Mouse (Mus musculus) urinary bladder, postnatal 10 days (tissue): ENCODE data around the gene Lifr.

Experiments used
- DNase-seq: peaks from one replicate; pipeline ENCODE4 v3.0.0; 2022; ENCODE audit warnings: low spot score

Gene Lifr

DNA sequence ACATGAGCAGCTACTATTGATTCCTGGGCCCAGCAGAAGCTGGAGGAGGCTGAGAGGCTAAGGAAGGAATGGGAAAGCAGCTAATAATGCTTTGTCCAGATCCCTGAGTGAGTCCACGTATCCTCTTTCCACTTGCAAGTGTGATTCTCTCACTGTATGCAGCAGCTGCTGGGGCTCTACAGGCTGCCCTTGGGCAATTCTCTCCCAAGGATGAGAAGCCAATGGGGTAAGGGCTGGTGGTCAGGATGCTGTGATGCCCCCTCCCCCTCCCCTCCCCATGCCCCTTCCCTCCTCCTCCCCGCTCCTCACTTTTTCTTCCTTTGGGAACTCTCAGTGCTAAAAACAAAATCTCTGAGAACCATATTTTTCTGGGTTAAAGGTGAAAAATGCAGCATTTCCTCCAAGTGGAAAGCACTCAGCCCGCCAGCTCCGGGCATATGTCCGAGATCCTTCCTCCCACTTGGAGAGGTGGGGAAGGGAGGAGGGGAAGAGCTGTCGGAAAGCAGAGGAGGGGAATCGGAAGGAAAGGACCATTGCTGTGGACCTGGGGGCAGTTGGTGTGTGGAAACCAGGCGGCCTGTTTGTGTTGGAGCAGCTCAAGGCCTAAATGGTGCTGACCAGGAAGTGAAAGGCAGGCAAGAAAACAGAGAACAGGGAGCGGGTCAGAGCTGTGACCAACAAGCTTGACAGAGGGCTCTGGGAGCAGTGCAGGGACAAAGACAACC is 113.4 kb downstream of the Lifr start:
- no peak for DNase-seq

- DNase-seq: no peak
These were observed 114.5 kb downstream of the Lifr start for GRCm38 (mm10) chr15:7204917-7205316.

- DNase-seq: no peak
These were observed 115.7 kb downstream of the Lifr start for GRCm38 (mm10) chr15:7206110-7206509.

- DNase-seq: no peak
These were observed 116.9 kb downstream of the Lifr start for GRCm38 (mm10) chr15:7207292-7207691.

GRCm38 (mm10) chr15:7208180-7208579 is 117.8 kb downstream of the Lifr start:
- no peak for DNase-seq

GRCm38 (mm10) chr15:7213683-7214082 is 123.3 kb downstream of the Lifr start:
- DNase-seq: no peak

DNA sequence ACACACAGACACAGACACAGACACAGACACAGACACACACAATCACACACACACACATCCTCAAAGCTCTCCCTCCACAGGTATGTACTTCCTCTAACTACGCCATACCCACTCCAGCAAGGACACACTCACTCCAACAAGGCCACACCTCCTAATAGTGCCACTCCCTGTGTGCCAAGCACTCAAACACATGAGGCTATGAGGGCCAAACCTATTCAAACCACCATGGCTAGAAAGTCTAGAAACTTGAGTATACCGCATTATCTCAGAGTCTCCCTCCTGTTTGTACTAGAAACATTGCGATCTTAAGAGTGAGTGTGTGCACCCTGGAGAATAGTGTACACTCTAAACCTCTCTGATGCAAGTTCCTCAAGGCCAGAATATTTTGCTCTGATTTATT is 125.4 kb downstream of the Lifr start:
- DNase-seq: no peak

GRCm38 (mm10) chr15:7216581-7217272 is 126.3 kb downstream of the Lifr start:
- DNase-seq: no peak

DNA sequence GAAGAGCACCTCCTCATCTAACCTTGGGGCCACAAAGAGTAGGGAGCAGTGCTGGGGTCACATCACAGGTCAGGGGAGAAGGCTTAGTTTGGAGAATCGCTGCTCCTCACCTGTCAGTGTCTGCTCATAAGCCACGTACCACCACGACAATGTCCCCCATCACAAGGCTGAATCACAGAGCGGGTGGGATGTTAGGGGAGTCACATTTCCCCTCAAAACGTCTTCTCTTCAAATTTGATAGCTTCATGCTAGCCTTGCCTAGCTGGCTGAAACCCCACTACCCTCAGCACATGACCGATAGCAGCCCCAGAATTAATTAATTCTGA is 126.8 kb downstream of the Lifr start:
- DNase-seq: no peak

GRCm38 (mm10) chr15:7222809-7223208 is 132.4 kb downstream of the Lifr start:
- DNase-seq: no peak

DNA sequence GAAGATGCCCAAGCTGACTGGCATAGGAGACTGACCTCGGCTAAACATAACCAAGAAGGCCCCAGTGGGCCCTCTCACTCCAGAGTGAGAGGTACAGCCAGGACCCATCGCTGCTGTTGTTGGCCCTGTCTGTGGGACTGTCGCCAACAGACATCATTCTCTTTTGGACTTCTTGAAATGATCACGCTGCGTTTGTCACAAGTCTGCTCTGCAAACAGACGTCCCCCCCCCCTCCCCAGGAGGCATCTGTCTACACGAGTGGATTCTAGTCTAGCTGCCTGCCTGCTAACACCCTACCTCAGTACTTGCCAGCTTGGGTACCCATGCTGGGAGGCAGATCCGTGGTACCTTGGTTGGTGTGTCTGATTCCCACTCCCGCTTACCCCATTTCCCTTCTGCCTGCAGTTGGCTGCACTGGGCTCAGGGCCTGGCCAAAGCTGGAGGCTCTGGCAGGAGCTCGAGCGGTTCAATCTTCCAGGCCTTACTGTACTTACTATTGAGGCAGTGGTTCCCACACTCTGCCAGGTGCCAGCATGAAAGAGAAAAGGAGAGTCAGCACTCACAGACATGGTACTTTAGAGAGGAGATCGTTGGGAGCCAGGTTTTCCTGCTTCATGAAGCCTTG is 133.8 kb downstream of the Lifr start:
- DNase-seq: no peak

DNA sequence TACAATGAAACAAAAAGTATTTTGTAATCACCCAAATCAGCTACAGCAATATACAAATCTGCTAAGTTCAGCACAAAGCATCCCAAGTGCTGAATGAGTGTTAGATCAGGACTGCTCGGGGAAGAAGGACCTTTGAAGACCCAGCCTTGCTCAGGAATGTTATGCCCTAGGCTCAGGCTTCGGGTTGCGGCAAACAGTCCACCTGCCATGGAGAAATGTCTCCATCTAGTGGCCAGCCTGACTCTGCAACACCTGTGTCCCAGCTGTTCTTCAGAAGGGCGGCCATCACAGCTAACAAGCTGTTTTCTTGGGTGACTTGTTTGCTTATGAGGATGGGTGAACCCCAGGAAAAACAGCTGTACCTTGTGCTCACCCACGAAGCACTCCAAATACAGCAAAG is 135.8 kb downstream of the Lifr start:
- DNase-seq: peak; percentile 34

DNA sequence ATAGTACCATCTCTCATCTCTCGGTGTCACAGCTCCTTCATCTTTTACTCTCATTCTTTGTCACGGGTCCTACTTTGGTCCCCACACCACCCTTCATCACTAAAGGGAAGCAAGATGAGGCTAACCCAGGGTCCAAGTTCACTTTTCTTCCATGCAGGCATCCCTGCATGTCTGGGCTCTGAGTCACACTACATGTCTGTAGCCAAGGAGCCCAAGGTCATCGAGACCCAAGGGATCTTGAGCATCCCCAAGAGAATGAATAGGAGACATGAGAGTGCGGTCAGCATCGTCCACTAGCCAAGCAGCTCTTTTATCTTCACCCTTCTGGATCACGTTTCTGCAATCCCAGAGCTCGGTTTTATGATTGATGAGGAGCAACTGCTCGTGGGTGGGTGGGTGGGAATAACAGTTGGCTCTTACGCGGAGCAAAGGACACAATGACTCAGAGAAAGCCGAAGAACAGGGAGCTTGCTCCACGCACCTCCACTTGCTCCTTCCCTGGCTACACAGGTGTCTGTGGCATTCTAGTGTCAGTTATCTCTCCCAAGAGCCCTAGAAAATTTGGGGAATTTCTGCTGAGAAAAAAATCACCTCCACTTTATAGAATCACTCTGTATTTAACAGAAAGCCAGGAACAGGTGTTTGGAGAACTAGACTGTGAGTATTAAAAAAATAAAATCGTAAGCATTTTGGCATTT is 143.1 kb downstream of the Lifr start:
- DNase-seq: no peak

GRCm38 (mm10) chr15:7239904-7240303 is 149.5 kb downstream of the Lifr start:
- DNase-seq: no peak

DNA sequence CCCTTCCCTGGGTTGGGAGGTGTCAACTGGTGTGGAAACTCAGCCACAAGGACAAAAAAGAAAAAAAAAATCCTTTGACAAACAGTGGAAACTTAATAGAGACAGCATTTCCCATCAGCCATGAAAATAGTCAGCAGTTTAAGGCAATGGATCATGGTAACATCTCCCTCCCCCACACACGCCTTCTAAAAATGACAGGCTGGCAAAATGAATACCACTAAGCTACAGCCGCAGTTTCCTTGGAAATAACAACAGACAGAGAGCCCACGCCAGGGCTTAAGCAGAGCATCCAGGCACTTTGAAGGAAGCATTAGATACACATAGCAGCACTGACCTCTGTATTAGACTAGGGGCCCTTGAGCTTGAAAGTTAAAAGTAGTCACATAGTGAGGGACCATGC is 150.5 kb downstream of the Lifr start:
- no peak for DNase-seq

DNA sequence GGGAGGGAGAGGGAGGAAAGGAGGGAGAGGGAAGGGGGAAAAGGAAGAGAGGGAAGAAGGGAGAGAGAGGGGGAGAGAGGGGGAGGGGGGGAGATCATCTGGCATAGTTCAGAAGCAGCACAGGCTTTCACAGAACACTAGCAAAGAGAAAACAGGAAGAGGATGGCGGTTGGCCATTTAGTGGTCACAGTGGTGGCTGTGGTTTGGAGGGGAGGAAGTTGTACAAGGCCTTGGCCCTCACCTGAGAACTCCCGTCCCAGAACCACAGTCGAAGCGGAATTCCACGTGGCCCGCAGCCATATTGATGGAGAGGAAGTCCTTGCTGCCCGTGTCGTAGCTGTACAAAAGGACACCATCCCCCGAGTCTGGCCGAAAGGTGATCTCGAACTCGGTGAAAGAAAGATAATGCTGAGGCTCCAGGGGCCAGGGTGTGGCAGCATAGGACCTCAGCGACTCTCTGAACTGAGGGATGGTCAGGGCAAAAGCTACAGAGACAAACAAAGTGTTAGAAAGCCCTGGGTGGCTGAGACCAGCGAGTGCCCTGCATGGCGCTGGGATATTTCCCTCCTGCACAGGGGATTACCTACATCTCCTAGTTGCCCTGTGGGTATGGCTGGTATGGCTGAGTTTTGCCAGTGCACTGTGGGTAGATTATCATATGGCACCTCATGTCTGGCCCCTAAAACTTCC is 151.9 kb downstream of the Lifr start:
- DNase-seq: no peak
